Mouse (Mus musculus) lung, adult 10 weeks (tissue): Measurements from ENCODE around the gene Gm7271. TPM values are rescaled to one million over a fixed set of nuclear protein-coding genes. Genes with fewer than 3 reads are reported as not detected.

Source experiments
- polyA plus RNA-seq: library from polyadenylated mRNA; stranded (reverse); fragments of 350-450 nt; fragmentation: Illumina TruSeq; extraction: RNeasy Lipid Tissue Mini Kit (QIAGEN cat#74804); gene quantifications from one replicate; pipeline ENCODE4 v1.2.3, GENCODE M21; 2014; ENCODE audit warnings: low read depth, low replicate concordance; ENCODE audit not compliant: insufficient read depth

Gm7271 gene
- polyA plus RNA-seq, result not detected

DNA sequence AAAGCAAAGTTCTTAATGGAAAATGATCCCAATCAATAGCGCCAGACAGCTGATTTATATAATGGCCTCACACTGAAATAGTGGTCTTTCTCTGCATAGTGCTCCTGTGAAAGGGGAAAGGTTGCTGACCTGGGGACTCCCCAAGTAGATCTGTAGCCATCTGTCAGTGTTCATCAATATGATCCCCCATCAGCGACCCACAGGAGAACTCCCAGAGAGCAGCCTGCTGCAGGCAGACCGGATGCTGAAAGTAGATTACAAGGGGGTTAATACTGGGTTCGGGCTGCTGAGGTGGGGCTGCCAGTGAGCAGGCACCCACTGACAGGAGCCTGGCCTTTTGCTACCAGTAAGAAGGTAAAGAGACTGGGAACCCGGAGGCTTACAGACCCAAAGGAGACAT is at the start of gene Gm7271:
Gene Gm7271, plus strand, starts transcription at position 230 of the 400 bp plus-strand sequence.

DNA sequence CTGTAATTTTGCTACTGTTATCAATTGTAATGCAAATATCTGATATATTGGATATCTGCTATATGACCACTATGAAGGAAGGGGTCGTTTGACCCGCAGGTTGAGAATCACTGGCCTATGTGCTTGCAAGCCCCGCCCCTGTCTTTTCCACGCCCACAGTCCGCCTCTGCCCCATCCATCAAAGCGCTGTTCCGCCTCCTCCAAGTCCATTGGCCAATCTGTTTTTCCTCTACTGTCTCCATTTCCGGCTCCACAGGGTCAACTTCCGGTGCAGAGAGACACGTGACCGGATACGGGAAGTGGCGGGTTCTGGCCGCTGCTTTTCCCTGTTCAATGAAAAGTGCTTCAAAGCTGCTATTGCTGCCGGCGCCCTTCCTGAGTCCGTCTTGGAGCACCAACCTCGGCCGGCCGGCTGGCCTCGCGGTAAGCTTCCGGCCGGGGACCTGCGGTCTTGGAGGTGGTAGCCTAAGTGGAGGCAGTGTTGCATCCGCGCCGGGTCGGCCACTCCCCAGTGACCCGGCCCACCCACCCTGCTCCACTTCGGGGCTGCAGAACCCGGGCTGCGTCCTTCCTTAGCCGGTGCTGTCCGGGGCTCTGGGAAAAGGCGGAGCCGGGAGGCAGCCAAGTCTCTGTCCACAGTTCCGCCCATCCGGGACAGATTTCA is 45.3 kb downstream of the Gm7271 start, which contains the start of gene Exoc1:
Gene Exoc1, plus strand, starts transcription at position 272 of the 664 bp plus-strand sequence.

Other genes starting within 250 kb of the Gm7271 start
- gene Clock, start 179.2 kb upstream of the Gm7271 start, polyA plus RNA-seq, result 8.3 TPM
- not detected for gene Pdcl2, start 152.9 kb upstream of the Gm7271 start, polyA plus RNA-seq
- gene Nmu, start 120.3 kb upstream of the Gm7271 start, polyA plus RNA-seq, result not detected
- 17.8 TPM for gene Exoc1, start 45.3 kb downstream of the Gm7271 start, polyA plus RNA-seq
- 2.1 TPM for gene Cep135, start 104.7 kb downstream of the Gm7271 start, polyA plus RNA-seq
- 1.5 TPM for gene C530008M17Rik, start 172.5 kb downstream of the Gm7271 start, polyA plus RNA-seq